Comparison of ENCODE assay signal across 15 mouse cellular contexts in genomic region chr7:31076492-31076891, GRCm38 (mm10). TPM values are rescaled to one million over a fixed set of nuclear protein-coding genes. Genes with fewer than 3 reads are reported as not detected.
DNase-seq lines count a peak whose midpoint lies in the region; ATAC-seq and TF ChIP-seq lines count a peak whose summit lies in the region.
"Had no signal": no experiment of that assay in that cellular context is flagged by ENCODE, and none has a peak within 500 bp of the region (broad histone marks: within the 10 kb centered on the region; RNA-seq: fewer than 3 reads in every experiment).

Gene Fxyd3 (minus strand): TSS chr7:31076704.

- H3K27ac ChIP-seq in kidney, postnatal 0 days = no peak within 1 kb of the TSS
- H3K27ac ChIP-seq in embryonic facial prominence, embryonic 12.5 days = peak within 1 kb of the TSS; percentile 14; the same call in 1 of the 2 replicates
- no peak within 1 kb of the TSS for H3K27ac ChIP-seq in intestine, embryonic 16.5 days (ENCODE audit: low read length)
- peak within 1 kb of the TSS; percentile 80 for H3K27ac ChIP-seq in stomach, embryonic 14.5 days (ENCODE audit: low read length)
- H3K27ac ChIP-seq in forebrain, embryonic 14.5 days (ENCODE audit: low read depth, low read length) = no peak within 1 kb of the TSS
- H3K27ac ChIP-seq: hindbrain, embryonic 14.5 days; liver, embryonic 14.5 days had no signal

- H3K27me3 ChIP-seq in kidney, postnatal 0 days (ENCODE audit: insufficient read depth, low read length) = no peaks in the 10 kb centered on the region
- no peaks in the 10 kb centered on the region for H3K27me3 ChIP-seq in embryonic facial prominence, embryonic 12.5 days
- no peaks in the 10 kb centered on the region for H3K27me3 ChIP-seq in intestine, embryonic 16.5 days (replicated peaks; ENCODE audit: control insufficient read depth, insufficient read depth, low read length)
- no peaks in the 10 kb centered on the region for H3K27me3 ChIP-seq in stomach, embryonic 14.5 days (ENCODE audit: control insufficient read depth, insufficient read depth, low read length)
- no peaks in the 10 kb centered on the region for H3K27me3 ChIP-seq in forebrain, embryonic 14.5 days (replicated peaks; ENCODE audit: control insufficient read depth, insufficient read depth, low read length)

- no peak within 1 kb of the TSS for H3K9ac ChIP-seq in kidney, postnatal 0 days (ENCODE audit: low read depth, low read length)
- no peak within 1 kb of the TSS for H3K9ac ChIP-seq in embryonic facial prominence, embryonic 12.5 days
- H3K9ac ChIP-seq in intestine, embryonic 16.5 days (ENCODE audit: low read depth, low read length) = 0 out of 2 replicates have a peak within 1 kb of the TSS, but pooled peaks have one; percentile 16
- 0 out of 2 replicates have a peak within 1 kb of the TSS, but pooled peaks have one; percentile 4 for H3K9ac ChIP-seq in stomach, embryonic 14.5 days (replicated peaks; ENCODE audit: low read depth, low read length)
- H3K9ac ChIP-seq in forebrain, embryonic 14.5 days (ENCODE audit: low read length) = no peak within 1 kb of the TSS
- H3K9ac ChIP-seq: hindbrain, embryonic 14.5 days; liver, embryonic 14.5 days had no signal

- no peak for ATAC-seq in kidney, postnatal 0 days (replicated peaks; ENCODE audit: low FRiP score, low read depth)
- no peak for ATAC-seq in embryonic facial prominence, embryonic 12.5 days (ENCODE audit: insufficient number of reproducible peaks, insufficient read depth, low FRiP score, low TSS enrichment)
- peak; percentile 65 for ATAC-seq in intestine, embryonic 16.5 days
- ATAC-seq in stomach, embryonic 14.5 days (ENCODE audit: insufficient number of reproducible peaks, insufficient read depth, low FRiP score, low read depth) = peak; percentile 78
- no peak for ATAC-seq in CD4-positive, CD25-positive, alpha-beta regulatory T cell, adult 4 months
- no peak for ATAC-seq in forebrain, embryonic 14.5 days
- ATAC-seq: forebrain, embryonic 16.5 days had no signal

- no peak within 1 kb of the TSS for H3K4me2 ChIP-seq in kidney, postnatal 0 days (ENCODE audit: low read length)
- H3K4me2 ChIP-seq in embryonic facial prominence, embryonic 12.5 days (replicated peaks) = 0 out of 2 replicates have a peak within 1 kb of the TSS, but pooled peaks have one; percentile 11
- H3K4me2 ChIP-seq in intestine, embryonic 16.5 days (ENCODE audit: low read depth, low read length) = peak within 1 kb of the TSS; percentile 8
- H3K4me2 ChIP-seq in stomach, embryonic 14.5 days (replicated peaks; ENCODE audit: low read depth, low read length) = peak within 1 kb of the TSS; percentile 34
- H3K4me2 ChIP-seq in forebrain, embryonic 14.5 days (ENCODE audit: low read length) = no peak within 1 kb of the TSS
- H3K4me2 ChIP-seq: hindbrain, embryonic 14.5 days had no signal

- no peaks in the 10 kb centered on the region for H3K9me3 ChIP-seq in kidney, postnatal 0 days (replicated peaks; ENCODE audit: low read length)
- H3K9me3 ChIP-seq in embryonic facial prominence, embryonic 12.5 days = no peaks in the 10 kb centered on the region
- no peaks in the 10 kb centered on the region for H3K9me3 ChIP-seq in intestine, embryonic 16.5 days (ENCODE audit: control insufficient read depth, low read length)
- no peaks in the 10 kb centered on the region for H3K9me3 ChIP-seq in stomach, embryonic 14.5 days (ENCODE audit: control insufficient read depth, low read depth, low read length)
- H3K9me3 ChIP-seq in forebrain, embryonic 14.5 days (replicated peaks; ENCODE audit: control insufficient read depth, low read length) = no peaks in the 10 kb centered on the region

- H3K4me1 ChIP-seq in kidney, postnatal 0 days (replicated peaks; ENCODE audit: insufficient read depth, low read length) = no peaks in the 10 kb centered on the region
- H3K4me1 ChIP-seq in embryonic facial prominence, embryonic 12.5 days = peaks cover 14% of the 10 kb centered on the region
- peaks cover 21% of the 10 kb centered on the region for H3K4me1 ChIP-seq in intestine, embryonic 16.5 days (ENCODE audit: control insufficient read depth, insufficient read depth, low read length)
- H3K4me1 ChIP-seq in stomach, embryonic 14.5 days (ENCODE audit: control insufficient read depth, insufficient read depth, low read length) = peaks cover 18% of the 10 kb centered on the region
- H3K4me1 ChIP-seq in forebrain, embryonic 14.5 days (ENCODE audit: control insufficient read depth, insufficient read depth, low read length) = no peaks in the 10 kb centered on the region

- no peaks in the 10 kb centered on the region for H3K36me3 ChIP-seq in kidney, postnatal 0 days (ENCODE audit: insufficient read depth, low read length)
- H3K36me3 ChIP-seq in embryonic facial prominence, embryonic 12.5 days = no peaks in the 10 kb centered on the region
- H3K36me3 ChIP-seq in intestine, embryonic 16.5 days (ENCODE audit: control insufficient read depth, insufficient read depth, low read length) = no peaks in the 10 kb centered on the region
- H3K36me3 ChIP-seq in stomach, embryonic 14.5 days (ENCODE audit: control insufficient read depth, insufficient read depth, low read length) = no peaks in the 10 kb centered on the region
- no peaks in the 10 kb centered on the region for H3K36me3 ChIP-seq in forebrain, embryonic 14.5 days (ENCODE audit: control insufficient read depth, insufficient read depth, low read length)

- 43% methylated on average over 5 of the region's 5 CpGs for WGBS in kidney, postnatal 0 days
- 41% methylated on average over 5 of the region's 5 CpGs for WGBS in embryonic facial prominence, embryonic 12.5 days
- WGBS in intestine, embryonic 16.5 days = 47% methylated on average over 5 of the region's 5 CpGs
- 38% methylated on average over 5 of the region's 5 CpGs for WGBS in stomach, embryonic 14.5 days
- WGBS in forebrain, embryonic 14.5 days = 57% methylated on average over 5 of the region's 5 CpGs

- no peak for DNase-seq in kidney, postnatal 0 days (ENCODE audit: low spot score)
- DNase-seq in kidney, postnatal 36 days = no peak
- DNase-seq in forebrain, embryonic 14.5 days (ENCODE audit: low spot score) = no peak
- DNase-seq: cerebellum, postnatal 25 days; heart, adult 11 months; layer of hippocampus, adult 9-11 months; midbrain, embryonic 14.5 days; thymus, postnatal 36 days had no signal

- TF ChIP-seq CTCF in kidney, postnatal 0 days (IDR thresholded peaks at IDR 0.05; ENCODE audit: low read depth) = no peak

- H3K4me3 ChIP-seq in kidney, postnatal 0 days (replicated peaks; ENCODE audit: low read depth, low read length) = no peak within 1 kb of the TSS
- H3K4me3 ChIP-seq in embryonic facial prominence, embryonic 12.5 days = no peak within 1 kb of the TSS
- peak within 1 kb of the TSS; percentile 9 for H3K4me3 ChIP-seq in intestine, embryonic 16.5 days (ENCODE audit: low read length)
- peak within 1 kb of the TSS; percentile 30 for H3K4me3 ChIP-seq in stomach, embryonic 14.5 days (ENCODE audit: low read depth, low read length)
- no peak within 1 kb of the TSS for H3K4me3 ChIP-seq in forebrain, embryonic 14.5 days (ENCODE audit: low read depth, low read length)

RNA-seq across cellular contexts. Expression of gene Fxyd3, which starts in this region (rescaled TPM):
- 16.9 and 22.5 TPM in 2 replicates for polyA plus RNA-seq in kidney, postnatal 0 days (2015; fragmentation: Nextera tagmentation; extraction: Ambion mirVana)
- polyA plus RNA-seq in embryonic facial prominence, embryonic 12.5 days (2016; fragmentation: Nextera tagmentation; extraction: Ambion mirVana) = 16.6 and 19.2 TPM in 2 replicates
- 71.2 and 73.7 TPM in 2 replicates for polyA plus RNA-seq in intestine, embryonic 16.5 days (2015; fragmentation: Nextera tagmentation; extraction: Ambion mirVana)
- polyA plus RNA-seq in stomach, embryonic 14.5 days (2014; fragmentation: Nextera tagmentation; extraction: Ambion mirVana) = 458 and 479 TPM in 2 replicates
- polyA plus RNA-seq in CD4-positive, CD25-positive, alpha-beta regulatory T cell, adult 4 months (2017; shearing (Covaris generic)) = under 1 TPM in 1 of 2 experiments, not detected in 1; 0.27 TPM
- not detected in 2 replicates for polyA plus RNA-seq in forebrain, embryonic 14.5 days (2014; fragmentation: Nextera tagmentation; extraction: Ambion mirVana)
- polyA plus RNA-seq: midbrain, embryonic 14.5 days had no signal

Comparison
In these comparisons a context has a peak if more than half of its experiments do, and no peak if none do; other contexts are left out.
1. RNA of gene Fxyd3 (polyA plus RNA-seq): 458 to 479 TPM in stomach, embryonic 14.5 days, 71.2 to 73.7 TPM in intestine, embryonic 16.5 days, 16.9 to 22.5 TPM in kidney, postnatal 0 days and 16.6 to 19.2 TPM in embryonic facial prominence, embryonic 12.5 days; 0.27 TPM in CD4-positive, CD25-positive, alpha-beta regulatory T cell, adult 4 months and not detected in forebrain, embryonic 14.5 days; every median in the first group is over 10 times any median in the second.
2. ATAC-seq: peak in intestine, embryonic 16.5 days (single experiment) and stomach, embryonic 14.5 days (single experiment); none in kidney, postnatal 0 days (single experiment), embryonic facial prominence, embryonic 12.5 days (single experiment), CD4-positive, CD25-positive, alpha-beta regulatory T cell, adult 4 months (single experiment) and forebrain, embryonic 14.5 days (single experiment).
3. H3K27ac ChIP-seq: peak in embryonic facial prominence, embryonic 12.5 days (single experiment) and stomach, embryonic 14.5 days (single experiment); none in kidney, postnatal 0 days (single experiment), intestine, embryonic 16.5 days (single experiment) and forebrain, embryonic 14.5 days (single experiment).
4. H3K4me2 ChIP-seq: peak in embryonic facial prominence, embryonic 12.5 days (single experiment), intestine, embryonic 16.5 days (single experiment) and stomach, embryonic 14.5 days (single experiment); none in kidney, postnatal 0 days (single experiment) and forebrain, embryonic 14.5 days (single experiment).
5. H3K4me3 ChIP-seq: peak in intestine, embryonic 16.5 days (single experiment) and stomach, embryonic 14.5 days (single experiment); none in kidney, postnatal 0 days (single experiment), embryonic facial prominence, embryonic 12.5 days (single experiment) and forebrain, embryonic 14.5 days (single experiment).
6. H3K9ac ChIP-seq: peak in intestine, embryonic 16.5 days (single experiment) and stomach, embryonic 14.5 days (single experiment); none in kidney, postnatal 0 days (single experiment), embryonic facial prominence, embryonic 12.5 days (single experiment) and forebrain, embryonic 14.5 days (single experiment).